Mouse (Mus musculus) left cerebral cortex, postnatal 14 days (tissue): ENCODE data around the gene B3gnt6. TPM values are rescaled to one million over a fixed set of nuclear protein-coding genes. Genes with fewer than 3 reads are reported as not detected.

ENCODE experiments used
- DNase-seq, 2 experiments: peaks; one replicate each; pipeline ENCODE4 v3.0.0; 2021 to 2022; ENCODE audit warnings: low spot score in 2 of 2, mixed read lengths in 1 of 2
- intact Hi-C: fragments of 180-260 bp; cut with DNase I; formaldehyde crosslinking; loops from one replicate; pipeline ENCODE4 v1.15.1; 2025
- total RNA-seq, 2 experiments: library from RNA; stranded (reverse); gene quantifications; 2 replicates each; pipeline ENCODE4 v1.2.3; 2021

Gene B3gnt6
- total RNA-seq, 2 experiments from 2014 or later = 0.19 TPM; not detected in 1

DNA sequence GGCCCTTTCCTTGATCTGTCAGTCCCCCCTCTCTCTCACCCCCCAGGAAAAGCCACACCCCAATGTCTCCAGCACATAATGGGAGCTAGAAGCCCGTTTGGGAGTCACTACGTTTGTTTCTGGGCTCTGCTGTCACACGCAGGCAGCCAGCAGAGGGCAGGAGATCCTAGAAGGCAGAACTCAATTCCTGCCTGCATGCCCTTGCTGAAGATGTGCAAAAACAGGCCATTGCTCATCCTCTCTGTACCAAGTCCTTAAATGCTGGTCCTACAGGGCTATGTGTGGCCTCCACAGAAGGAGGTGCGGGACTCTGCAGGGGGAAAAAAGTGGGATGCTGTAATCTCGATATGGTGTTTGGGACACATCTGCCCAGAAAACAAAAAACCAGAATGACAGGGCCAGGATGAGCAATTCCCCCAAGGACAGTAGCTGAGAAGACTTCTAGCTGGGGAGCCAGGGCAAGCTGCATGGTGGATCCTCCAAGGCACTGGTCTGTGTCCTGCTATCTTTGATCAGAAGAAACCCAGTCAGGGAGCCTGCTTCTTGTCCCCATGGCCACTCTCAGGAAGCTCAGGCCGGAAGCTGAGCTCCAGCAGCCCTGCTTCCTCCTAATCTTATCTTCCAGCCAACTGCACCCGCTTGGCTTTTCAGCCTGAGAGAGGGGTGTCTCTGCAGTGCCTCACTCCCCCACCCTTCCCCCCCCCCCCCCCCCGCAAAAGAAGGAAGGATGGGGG lies 43.6 kb downstream of the B3gnt6 start:
- intact Hi-C loops = loop anchor here (2.0 to 10.0 kb wide), 3 partner anchors 35 to 279 kb away; no protein-coding TSS in a partner anchor

DNA sequence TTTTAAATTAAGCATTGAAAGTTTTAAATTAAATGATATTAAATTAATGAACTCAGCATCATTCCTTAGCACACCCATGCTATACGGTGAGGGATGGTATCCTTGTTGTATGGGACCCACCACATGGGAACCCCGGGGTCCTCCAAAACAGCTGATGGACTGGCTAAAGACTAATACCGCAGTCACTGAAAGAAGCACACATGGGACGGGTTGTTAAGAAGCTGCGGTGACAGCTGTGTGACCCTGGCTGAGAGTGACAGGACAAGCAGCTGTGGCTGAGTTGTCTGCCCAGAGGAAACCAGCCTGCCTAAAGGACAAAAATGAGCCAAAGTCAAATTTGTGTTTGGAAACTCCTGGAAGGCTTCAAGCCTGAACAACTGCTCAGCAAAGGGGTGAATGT lies 45.4 kb downstream of the B3gnt6 start:
- no peak for DNase-seq
- intact Hi-C loops = loop anchor here (2.0 to 10.0 kb wide), 2 partner anchors 37 to 281 kb away; no protein-coding TSS in a partner anchor

More for the DNA sequence above, 43.6 kb downstream of the B3gnt6 start:
- DNase-seq = peak; percentile 75 to 79

DNA sequence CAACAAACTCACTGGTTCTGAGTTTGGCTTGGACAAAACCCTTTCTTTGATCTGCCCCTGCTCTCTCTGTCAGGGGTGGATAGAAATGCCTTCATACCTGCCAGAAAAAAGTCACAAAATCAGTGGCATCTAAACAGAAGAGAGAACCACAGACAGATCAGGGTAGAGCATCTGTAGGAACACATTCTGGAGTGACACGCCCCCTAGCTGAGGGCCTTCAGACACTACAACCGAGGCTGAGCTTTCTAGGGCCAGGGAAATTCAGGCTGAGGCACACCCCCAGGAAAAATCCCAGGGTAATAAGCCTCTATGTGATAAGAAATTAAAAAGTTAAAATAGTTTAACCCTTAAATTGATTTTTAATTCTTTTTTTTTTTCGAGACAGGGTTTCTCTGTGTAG lies 45.9 kb downstream of the B3gnt6 start:
- intact Hi-C loops = loop anchor here (10.0 kb wide), 1 partner anchor 281 kb away; no protein-coding TSS in a partner anchor
- DNase-seq = no peak

DNA sequence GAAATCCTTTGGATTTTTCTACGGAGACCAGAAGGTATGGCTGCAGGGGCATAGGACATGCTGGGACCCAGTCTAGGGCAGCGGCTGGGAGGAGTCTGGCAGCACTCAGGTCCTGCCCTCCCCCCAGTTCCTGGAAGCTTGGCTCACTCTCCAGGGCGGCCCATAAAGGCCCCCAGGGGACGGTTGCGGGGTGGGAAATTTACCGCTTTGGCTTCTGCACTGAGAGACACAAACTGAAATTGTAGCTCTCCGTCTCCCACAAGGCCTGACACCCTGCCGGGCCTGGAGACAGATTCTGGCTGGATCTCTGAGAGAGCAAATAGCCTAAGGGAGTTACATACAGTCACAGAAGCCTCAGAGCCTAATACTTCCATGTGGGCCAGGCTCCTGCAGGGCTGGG lies 46.9 kb downstream of the B3gnt6 start:
- intact Hi-C loops = loop anchor here (10.0 kb wide), 1 partner anchor 282 kb away; no protein-coding TSS in a partner anchor
- DNase-seq = no peak

DNA sequence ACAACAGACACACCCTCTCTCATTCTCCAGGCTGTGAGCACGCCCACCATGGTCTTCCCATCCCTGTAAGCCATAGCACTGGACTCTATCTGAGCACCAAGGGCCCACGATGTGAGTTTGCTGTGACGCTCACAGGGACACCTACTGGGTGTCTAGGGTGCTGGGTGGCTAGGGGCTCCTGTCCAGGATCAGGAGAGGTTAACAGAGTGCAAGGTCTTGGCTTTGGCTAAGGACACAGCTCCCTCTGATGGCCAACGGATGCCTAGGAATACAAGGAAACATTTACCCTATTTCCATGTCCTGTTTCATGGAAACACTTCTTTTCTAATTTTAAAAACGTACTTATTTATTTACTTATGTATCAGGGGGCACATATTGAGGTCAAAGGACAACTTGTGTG lies 48.8 kb downstream of the B3gnt6 start:
- intact Hi-C loops = loop anchor here (10.0 kb wide), 1 partner anchor 284 kb away; no protein-coding TSS in a partner anchor

DNA sequence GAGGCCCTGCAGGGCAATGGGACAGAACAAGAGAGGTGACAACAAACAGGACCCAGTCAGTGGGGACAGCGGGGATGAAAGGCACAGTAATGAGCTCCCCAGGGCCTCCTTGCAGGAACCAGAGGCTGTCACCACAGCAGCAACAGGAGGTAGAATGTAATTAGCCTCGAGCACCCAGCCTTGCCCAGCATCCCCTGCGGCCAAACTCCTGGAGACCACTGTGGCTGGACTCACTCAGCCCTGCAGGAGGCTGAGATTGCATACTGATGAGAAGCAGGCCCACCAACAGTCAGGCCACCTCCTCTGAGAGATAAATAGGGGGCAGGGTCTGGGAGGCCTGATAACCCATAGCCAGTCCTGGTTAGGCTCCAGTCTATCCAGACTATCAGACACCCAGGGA lies 49.5 kb downstream of the B3gnt6 start:
- intact Hi-C loops = loop anchor here (10.0 kb wide), 1 partner anchor 285 kb away; no protein-coding TSS in a partner anchor
- no peak for DNase-seq

More for the DNA sequence above, 48.8 kb downstream of the B3gnt6 start:
- no peak for DNase-seq

DNA sequence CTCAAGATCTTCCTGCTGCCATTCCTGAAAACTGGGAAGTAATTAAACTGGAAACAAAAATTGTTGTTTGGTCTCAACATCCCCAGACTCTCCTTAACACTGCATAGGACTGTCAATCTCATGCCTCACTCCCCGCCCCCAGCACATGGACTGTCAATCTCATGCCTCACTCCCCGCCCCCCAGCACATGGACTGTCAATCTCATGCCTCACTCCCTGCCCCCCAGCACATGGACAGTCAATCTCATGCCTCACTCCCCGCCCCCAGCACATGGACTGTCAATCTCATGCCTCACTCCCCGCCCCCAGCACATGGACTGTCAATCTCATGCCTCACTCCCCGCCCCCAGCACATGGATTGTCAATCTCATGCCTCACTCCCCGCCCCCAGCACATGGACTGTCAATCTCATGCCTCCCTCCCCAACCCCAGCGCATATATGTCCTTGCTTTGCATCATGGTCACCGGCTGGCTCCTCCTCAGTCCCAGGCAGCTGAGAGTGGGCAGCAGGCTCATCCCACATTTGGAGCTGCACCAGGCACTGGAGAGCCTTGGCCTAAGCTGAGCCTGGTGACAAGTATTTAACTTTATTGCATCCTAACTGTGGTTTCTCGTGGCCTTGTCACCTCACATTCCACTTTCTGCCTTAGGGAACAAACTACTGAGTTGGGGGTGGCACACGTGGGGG lies 50.4 kb downstream of the B3gnt6 start:
- no peak for DNase-seq
- intact Hi-C loops = no loop called here

DNA sequence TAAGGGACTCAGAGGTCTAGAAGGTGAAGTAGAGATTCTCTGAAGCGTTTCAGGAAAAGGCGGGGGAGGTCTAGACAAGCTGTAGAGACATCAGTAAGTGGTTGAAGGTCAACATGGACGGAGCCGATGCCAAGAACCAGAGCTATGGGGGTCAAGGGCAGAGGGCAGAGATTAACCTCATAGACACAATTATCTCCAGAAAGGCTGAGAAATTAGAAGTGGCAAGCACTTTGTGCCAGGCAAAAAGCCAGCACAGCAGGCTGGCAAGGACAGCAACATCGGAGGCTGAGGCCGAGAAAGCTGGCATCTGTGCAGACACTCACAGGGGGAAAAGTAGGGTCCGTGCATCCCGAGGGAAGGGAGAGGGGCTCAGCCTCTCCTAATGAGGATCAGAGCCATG lies 51.5 kb downstream of the B3gnt6 start:
- DNase-seq = no peak
- intact Hi-C loops = no loop called here

DNA sequence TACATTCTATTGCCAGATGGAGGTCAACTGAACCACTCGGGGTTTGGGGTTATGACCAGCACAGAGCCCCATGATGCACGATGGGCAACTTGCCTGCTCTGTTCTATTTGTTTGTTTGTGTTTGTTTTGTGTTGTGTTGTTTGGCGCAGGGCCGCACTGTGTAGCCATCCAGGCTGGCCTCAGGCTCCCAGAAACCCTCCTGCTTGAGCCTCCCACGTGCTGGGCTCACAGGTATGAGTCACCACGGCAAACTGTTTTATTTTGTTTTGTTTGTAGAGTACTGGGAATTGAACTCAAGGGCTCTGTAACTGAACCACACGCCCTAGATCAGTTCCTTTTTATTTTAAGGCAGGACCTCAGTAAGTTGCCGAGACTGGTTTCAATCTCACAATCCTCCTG lies 52.8 kb downstream of the B3gnt6 start:
- intact Hi-C loops = no loop called here
- DNase-seq = no peak

DNA sequence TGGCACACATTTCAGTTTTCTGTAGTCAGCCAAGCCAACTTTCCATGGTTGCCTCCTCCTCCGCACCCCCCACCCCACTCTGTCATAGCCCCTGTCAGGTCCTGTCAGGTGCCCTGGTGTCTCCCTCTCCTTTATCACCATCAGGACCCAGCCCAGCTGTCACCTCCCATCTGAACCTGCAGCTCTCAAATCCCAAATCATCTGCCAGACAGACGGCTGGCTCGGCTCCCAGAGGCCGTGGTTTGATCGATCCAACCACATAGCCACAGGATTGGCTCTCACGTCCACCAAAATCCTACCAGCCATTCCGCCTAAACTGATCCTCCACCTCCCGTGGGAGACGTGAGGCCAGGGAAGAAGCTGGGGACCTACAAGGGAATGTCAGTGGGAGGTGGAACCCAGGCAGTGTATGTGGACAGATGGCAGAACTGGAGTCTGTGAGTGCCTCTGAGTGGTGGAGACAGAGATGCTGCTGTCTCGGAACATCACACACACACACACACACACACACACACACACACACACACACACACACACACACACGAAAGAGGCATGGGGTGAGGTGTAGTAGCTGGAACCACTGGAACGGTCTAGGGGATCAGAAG lies 53.3 kb downstream of the B3gnt6 start:
- DNase-seq = peak in 1 of 2 experiments; percentile 49
- intact Hi-C loops = no loop called here

DNA sequence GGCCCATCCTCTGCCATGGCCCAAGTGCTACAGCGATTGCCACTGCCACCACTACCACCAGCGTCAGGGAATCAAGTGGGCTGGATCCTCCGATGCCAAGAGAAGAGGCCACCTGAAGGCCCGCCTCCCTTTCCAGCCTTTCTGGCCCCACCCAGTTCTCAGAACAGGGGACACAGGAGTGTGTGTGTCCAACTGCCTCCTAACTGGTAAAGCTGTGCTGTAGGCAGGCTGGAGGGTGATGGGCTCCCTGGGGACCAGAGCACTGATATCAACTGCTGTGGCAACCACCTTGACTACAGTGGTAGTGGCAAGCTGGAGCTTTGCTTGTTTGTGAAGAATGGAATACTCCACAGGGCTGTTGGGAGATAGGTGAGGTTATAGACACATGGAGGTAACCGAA lies 53.9 kb downstream of the B3gnt6 start, which contains the start of gene Omp:
Gene Omp, minus strand, starts transcription at position 101 of the 400 bp plus-strand sequence.
- no peak for DNase-seq
- intact Hi-C loops = no loop called here

DNA sequence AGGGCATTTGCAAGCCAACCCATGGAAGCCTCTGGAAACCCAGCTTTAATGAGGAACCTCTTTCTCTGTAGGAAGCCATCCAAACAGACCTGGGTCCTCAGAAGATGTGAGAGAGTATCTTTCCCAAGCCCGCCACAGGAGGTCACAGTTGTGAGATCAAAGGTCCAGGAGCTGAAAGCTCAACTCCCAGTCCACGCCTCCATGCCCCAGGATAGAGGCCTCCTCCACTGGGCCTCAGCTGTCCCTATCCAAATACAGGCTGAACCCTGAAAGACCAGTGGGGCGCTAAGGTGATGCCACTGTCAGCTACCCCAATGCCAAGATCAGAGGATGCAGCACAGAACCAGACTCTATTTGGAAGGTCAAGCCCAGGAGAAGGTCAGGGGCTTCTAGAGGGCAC lies 56.6 kb downstream of the B3gnt6 start:
- intact Hi-C loops = no loop called here
- DNase-seq = no peak

Other genes with a start within 250 kb of the B3gnt6 start
- 10 to 100 TPM; 12.4 to 13.7 TPM for gene Myo7a, start 80.0 kb downstream of the B3gnt6 start, total RNA-seq
- under 1 TPM; 0.66 to 0.79 TPM for gene Omp, start 54.0 kb downstream of the B3gnt6 start, total RNA-seq
- 10 to 100 TPM; 37.3 to 41.4 TPM for gene Capn5, start 21.2 kb downstream of the B3gnt6 start, total RNA-seq
- gene Acer3, start 121.7 kb upstream of the B3gnt6 start, total RNA-seq = 10 to 100 TPM; 17.2 to 17.5 TPM
- 1 to 10 TPM; 4.4 to 4.5 TPM for gene Tsku, start 161.8 kb upstream of the B3gnt6 start, total RNA-seq
- gene Gucy2d, start 240.9 kb upstream of the B3gnt6 start, total RNA-seq = under 1 TPM in 1 of 2 experiments, not detected in 1; 0.25 TPM